Mouse (Mus musculus) embryonic facial prominence, embryonic 15.5 days (tissue): ENCODE data around the gene Psme2. TPM values are rescaled to one million over a fixed set of nuclear protein-coding genes. Genes with fewer than 3 reads are reported as not detected.

ENCODE experiments used
- ATAC-seq: fragments of 200-750 bp; cut with Nextera tagmentation; 2 replicates; pipeline ENCODE4 v1.8.0; 2017; ENCODE audit warnings: low read depth, moderate TSS enrichment; ENCODE audit not compliant: insufficient number of reproducible peaks, low FRiP score, low TSS enrichment
- H3K27ac ChIP-seq: fragments of 300-500 bp; sonication (generic); replicated peaks from 2 replicates; pipeline ENCODE4 v1.5.1; 2015; ENCODE audit warnings: mild to moderate bottlenecking, inconsistent platforms
- H3K27me3 ChIP-seq: fragments of 300-500 bp; sonication (generic); 2 replicates; pipeline ENCODE4 v1.6.1; 2015; ENCODE audit warnings: inconsistent platforms
- H3K36me3 ChIP-seq: fragments of 300-500 bp; sonication (generic); 2 replicates; pipeline ENCODE4 v1.6.1; 2015; ENCODE audit warnings: mild to moderate bottlenecking, inconsistent platforms
- H3K4me1 ChIP-seq: fragments of 300-500 bp; sonication (generic); 2 replicates; pipeline ENCODE4 v1.6.1; 2015; ENCODE audit warnings: inconsistent platforms
- H3K4me2 ChIP-seq: fragments of 300-500 bp; sonication (generic); replicated peaks from 2 replicates; pipeline ENCODE4 v1.6.1; 2015; ENCODE audit warnings: mild to moderate bottlenecking, inconsistent platforms
- H3K4me3 ChIP-seq: fragments of 300-500 bp; sonication (generic); replicated peaks from 2 replicates; pipeline ENCODE4 v1.5.1; 2015; ENCODE audit warnings: mild to moderate bottlenecking, inconsistent platforms
- H3K9ac ChIP-seq: fragments of 300-500 bp; sonication (generic); 2 replicates; pipeline ENCODE4 v1.6.1; 2015; ENCODE audit warnings: inconsistent platforms
- H3K9me3 ChIP-seq: fragments of 300-500 bp; sonication (generic); replicated peaks from 2 replicates; pipeline ENCODE4 v1.6.1; 2016; ENCODE audit warnings: inconsistent platforms
- WGBS: fragments of 180-500 bp; shearing (Covaris S2); methylation state at CpG from one replicate; pipeline ENCODE4 v1.1.7; 2015; 5-methylcytosine and 5-hydroxymethylcytosine counted together
- polyA plus RNA-seq: library from polyadenylated mRNA; unstranded; fragments of >200 nt; fragmentation: Nextera tagmentation; extraction: Ambion mirVana; gene quantifications from 2 replicates; pipeline ENCODE4 v1.2.1, GENCODE M21; 2015

Psme2 gene
- polyA plus RNA-seq, 1 experiment from 2014 or later: 238 TPM

DNA sequence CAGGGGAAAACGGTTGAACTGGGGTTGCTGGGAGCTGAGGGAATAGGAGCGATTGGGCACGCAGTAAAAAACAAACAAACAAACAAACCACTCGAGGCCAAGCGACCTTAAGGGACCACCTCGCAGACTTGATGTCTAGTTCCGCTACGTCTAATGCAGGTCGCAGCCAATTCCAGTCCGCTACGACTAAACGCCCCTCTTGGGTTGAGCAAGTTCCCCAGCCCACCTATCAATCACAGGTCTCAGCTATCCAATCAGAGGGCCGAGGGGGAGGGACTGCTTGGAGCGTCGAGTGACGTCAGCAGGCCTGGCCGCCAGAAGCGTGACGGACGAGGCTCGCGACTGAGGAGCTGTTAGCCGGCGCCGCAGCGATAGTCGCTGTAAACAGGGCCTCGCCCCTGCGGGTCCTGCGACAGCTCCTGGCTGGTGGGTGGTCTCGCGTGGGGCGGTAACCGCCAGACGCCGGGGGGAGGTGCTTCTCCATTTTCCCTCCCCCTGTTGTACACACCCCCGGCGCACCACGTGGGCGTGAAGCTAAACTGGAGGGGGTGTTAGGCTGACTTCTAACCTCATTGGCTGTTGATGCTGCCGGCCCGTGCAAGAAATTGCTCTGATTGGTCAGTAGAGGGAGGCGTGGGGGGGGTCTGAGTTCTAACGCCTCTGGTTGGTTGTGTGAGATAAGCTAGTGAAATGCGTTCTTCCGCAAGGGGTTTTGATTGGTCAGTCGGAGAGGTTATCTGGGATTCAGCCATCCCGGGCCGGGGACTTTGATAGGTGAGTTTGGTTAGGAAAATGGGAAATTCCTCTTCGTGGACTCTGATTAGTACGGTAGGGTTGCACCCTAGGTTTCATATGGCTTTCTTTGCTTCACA lies 30.5 kb downstream of the Psme2 start, which contains the start of gene A730061H03Rik:
A730061H03Rik (minus strand) TSS at position 205 of the 872 bp plus-strand sequence.
- H3K36me3 ChIP-seq: peaks cover 27% of the 10 kb centered on the region
- peaks cover 14% of the 10 kb centered on the region for H3K4me1 ChIP-seq
- peak within 1 kb of the TSS; percentile 83 for H3K4me2 ChIP-seq
- H3K4me3 ChIP-seq: peak within 1 kb of the TSS; percentile 71
- H3K9ac ChIP-seq: peak within 1 kb of the TSS; percentile 86
- no peaks in the 10 kb centered on the region for H3K27me3 ChIP-seq
- WGBS: under 1% methylated on average over 51 of the region's 51 CpGs
- peak; percentile 96 for ATAC-seq
- no peaks in the 10 kb centered on the region for H3K9me3 ChIP-seq
- H3K27ac ChIP-seq: peak within 1 kb of the TSS; percentile 98

DNA sequence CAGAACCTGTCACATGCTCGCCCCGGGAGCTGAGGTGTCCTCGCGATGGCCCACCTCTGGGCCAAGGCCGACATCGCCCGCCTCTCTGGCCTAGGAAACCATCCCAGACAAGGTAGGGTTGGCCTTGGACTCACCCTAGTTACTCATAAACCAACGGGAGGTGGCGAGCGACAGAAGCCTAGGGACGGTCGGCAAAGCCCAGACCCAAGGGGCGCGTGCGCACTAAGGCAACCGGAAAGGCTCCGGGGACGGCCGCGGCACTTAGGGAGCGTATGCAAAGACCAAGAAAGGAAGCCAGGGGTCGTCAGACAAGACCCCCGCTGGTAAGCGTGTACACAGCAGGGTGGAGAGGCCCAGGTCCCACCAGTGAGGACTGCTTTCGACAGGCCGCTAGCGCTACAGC lies 31.1 kb downstream of the Psme2 start, which contains the start of gene Dcaf11:
Dcaf11 (plus strand) TSS at position 208 of the 403 bp plus-strand sequence.
- peak within 1 kb of the TSS; percentile 86 for H3K9ac ChIP-seq
- H3K4me2 ChIP-seq: peak within 1 kb of the TSS; percentile 83
- peaks cover 14% of the 10 kb centered on the region for H3K4me1 ChIP-seq
- WGBS: under 1% methylated on average over 27 of the region's 27 CpGs
- H3K36me3 ChIP-seq: peaks cover 21% of the 10 kb centered on the region
- H3K27ac ChIP-seq: peak within 1 kb of the TSS; percentile 98
- peak; percentile 79 for ATAC-seq
- no peaks in the 10 kb centered on the region for H3K9me3 ChIP-seq
- H3K4me3 ChIP-seq: peak within 1 kb of the TSS; percentile 71
- no peaks in the 10 kb centered on the region for H3K27me3 ChIP-seq

DNA sequence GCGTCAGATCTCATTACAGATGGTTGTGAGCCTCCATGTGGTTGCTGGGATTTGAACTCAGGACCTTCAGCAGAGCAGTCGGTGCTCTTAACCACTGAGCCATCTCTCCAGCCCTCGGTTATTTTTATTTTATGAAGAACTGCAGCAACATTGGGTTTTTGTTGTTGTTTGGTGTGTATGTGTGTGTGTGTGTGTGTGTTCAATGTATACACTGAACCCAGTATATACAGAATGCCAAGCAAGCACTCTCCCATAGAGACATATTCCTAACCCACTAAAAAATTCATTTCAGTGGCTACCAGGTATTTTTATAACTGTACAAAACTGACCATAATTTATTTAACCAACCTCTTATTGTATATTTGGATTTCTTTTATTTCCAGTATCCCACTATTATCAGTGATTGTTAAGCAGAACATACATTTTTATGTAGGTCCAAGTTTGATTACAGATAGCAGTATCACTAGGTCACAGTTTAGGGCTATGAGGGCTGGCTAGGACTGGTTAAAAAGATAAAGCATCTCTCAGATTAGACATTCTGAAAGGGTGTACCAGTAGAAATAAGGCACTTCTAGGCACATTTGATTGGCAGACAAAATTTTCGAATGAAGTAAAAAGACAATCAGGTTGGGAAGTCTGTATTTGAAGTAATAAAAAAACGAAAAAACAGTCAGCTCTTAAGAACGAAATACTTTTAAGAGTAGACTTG lies 32.0 kb downstream of the Psme2 start:
- Histone ChIP-seq H3K4me3 (peak overlapping the region; percentile 71), H3K9ac (no peak overlapping the region), H3K4me2 (peak overlapping the region; percentile 83), H3K27me3 (no peaks in the 10 kb centered on the region), H3K4me1 (peaks cover 14% of the 10 kb centered on the region), H3K9me3 (no peaks in the 10 kb centered on the region), H3K36me3 (peaks cover 11% of the 10 kb centered on the region), H3K27ac (no peak overlapping the region)
- WGBS: 52% methylated on average over 6 of the region's 6 CpGs
- no peak for ATAC-seq

DNA sequence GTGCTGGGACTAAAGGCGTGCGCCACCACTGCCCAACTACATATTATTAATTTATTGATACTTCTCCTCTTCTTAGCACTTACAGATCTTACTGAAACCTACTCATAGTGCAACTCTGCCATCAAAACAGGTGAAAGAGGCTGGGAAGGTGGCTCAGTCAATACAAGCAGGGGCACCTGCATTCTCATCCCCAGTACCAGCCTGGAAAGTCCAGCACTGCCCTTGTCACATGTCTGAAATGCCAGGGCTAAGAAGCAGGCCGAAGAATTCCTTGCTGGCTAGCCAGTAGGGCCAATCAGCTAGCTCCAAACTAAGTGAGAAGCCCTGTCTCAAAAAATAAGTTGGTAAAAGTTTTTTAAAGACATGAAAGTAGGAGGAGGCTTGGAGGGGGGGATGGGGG lies 33.3 kb downstream of the Psme2 start:
- no peak overlapping the region for H3K27ac ChIP-seq
- no peaks in the 10 kb centered on the region for H3K27me3 ChIP-seq
- 94% methylated on average over 3 of the region's 3 CpGs for WGBS
- H3K9ac ChIP-seq: no peak overlapping the region
- no peak for ATAC-seq
- H3K4me2 ChIP-seq: no peak overlapping the region
- H3K4me3 ChIP-seq: no peak overlapping the region
- no peaks in the 10 kb centered on the region for H3K36me3 ChIP-seq
- H3K9me3 ChIP-seq: no peaks in the 10 kb centered on the region
- peaks cover 14% of the 10 kb centered on the region for H3K4me1 ChIP-seq

DNA sequence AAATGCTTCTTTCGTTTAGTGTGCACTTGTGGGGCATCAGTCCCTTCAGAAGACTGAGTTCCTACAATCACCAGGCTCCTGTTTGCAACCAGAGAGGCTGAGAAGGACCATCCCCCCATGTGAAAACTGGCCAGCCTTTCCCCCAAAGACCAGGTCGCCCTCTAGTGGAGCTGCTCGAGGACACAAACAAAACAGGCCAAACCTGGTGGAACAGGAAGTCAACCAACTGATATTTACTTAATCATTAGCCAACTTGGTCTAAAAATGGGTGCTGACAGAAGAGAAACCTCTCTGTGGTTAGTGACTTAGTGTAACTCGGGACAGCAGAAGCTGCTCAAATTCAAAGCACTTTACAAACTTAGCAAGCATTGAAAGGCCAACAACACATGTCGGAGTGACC lies 33.9 kb downstream of the Psme2 start:
- H3K27ac ChIP-seq: no peak overlapping the region
- peaks cover 11% of the 10 kb centered on the region for H3K4me1 ChIP-seq
- H3K9me3 ChIP-seq: no peaks in the 10 kb centered on the region
- H3K36me3 ChIP-seq: no peaks in the 10 kb centered on the region
- no peaks in the 10 kb centered on the region for H3K27me3 ChIP-seq
- H3K4me2 ChIP-seq: no peak overlapping the region
- ATAC-seq: no peak
- no peak overlapping the region for H3K4me3 ChIP-seq
- 25% methylated on average over 5 of the region's 5 CpGs for WGBS
- no peak overlapping the region for H3K9ac ChIP-seq

DNA sequence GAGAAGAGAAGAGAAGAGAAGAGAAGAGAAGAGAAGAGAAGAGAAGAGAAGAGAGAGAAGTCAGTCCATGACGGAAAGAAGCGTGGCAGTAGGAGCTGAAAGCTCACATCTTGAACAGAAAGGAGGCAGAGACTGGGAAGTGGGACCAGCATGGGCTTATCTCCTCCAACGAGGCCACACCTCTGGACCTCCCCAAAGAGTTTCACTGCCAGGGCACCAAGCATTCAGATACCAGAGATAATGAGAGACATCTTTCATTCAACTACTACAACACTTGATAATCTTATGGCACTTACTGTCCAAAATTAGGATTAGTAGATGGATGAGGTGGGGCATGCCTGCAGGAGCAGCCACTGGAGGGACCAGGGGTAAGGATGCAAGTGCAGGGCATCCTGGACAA lies 35.1 kb downstream of the Psme2 start:
- no peaks in the 10 kb centered on the region for H3K9me3 ChIP-seq
- H3K4me2 ChIP-seq: no peak overlapping the region
- no peak overlapping the region for H3K9ac ChIP-seq
- ATAC-seq: no peak
- WGBS: 84% methylated on average over 3 of the region's 3 CpGs
- no peaks in the 10 kb centered on the region for H3K4me1 ChIP-seq
- H3K4me3 ChIP-seq: no peak overlapping the region
- 0 out of 2 replicates have a peak, but pooled peaks cover under 1% of the 10 kb centered on the region for H3K36me3 ChIP-seq
- no peaks in the 10 kb centered on the region for H3K27me3 ChIP-seq
- no peak overlapping the region for H3K27ac ChIP-seq

DNA sequence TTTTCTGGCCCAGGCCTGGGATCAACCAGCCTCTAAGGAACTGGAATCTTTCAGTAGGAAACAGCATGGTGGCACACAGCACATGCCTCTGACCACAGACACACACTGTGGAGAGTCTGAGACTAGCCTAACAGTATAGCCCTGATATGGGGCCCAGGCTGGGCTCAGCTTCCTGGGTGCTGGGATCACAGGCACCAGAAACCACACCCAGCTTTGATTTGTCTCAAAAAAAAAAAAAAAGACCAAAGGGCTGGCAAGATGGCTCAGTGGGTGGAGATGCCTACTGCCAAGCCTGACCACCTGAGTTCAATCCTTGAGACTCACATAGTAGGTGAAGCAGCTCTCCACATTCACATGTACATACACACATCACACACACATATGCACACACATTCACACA lies 36.3 kb downstream of the Psme2 start:
- Histone ChIP-seq H3K9ac (no peak overlapping the region), H3K4me2 (no peak overlapping the region), H3K27me3 (no peaks in the 10 kb centered on the region), H3K27ac (no peak overlapping the region), H3K9me3 (no peaks in the 10 kb centered on the region), H3K36me3 (peaks cover 7% of the 10 kb centered on the region; the same call in 1 of the 2 replicates), H3K4me1 (no peaks in the 10 kb centered on the region), H3K4me3 (no peak overlapping the region)
- no peak for ATAC-seq

DNA sequence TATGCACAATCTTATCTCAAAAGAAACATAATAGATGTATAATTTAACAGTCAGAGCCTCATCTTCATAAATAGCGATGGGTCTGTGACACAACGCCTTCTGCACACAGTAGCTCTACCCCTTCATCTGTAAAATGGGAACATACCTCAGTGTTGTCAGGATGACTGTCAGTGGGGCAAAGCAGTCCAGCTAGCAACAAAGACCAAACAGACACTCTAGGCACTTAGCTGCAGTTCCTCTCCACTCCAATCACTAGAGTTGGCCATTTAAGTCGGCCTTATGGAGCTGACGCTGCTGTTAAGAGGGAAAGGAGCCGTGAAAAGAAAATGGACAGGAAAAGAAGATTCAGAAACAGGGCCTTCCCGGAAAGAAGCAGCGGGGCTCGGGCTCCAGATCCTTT lies 39.1 kb downstream of the Psme2 start:
- H3K4me3 ChIP-seq: no peak overlapping the region
- no peaks in the 10 kb centered on the region for H3K4me1 ChIP-seq
- no peak overlapping the region for H3K27ac ChIP-seq
- peaks cover 32% of the 10 kb centered on the region for H3K36me3 ChIP-seq
- no peak overlapping the region for H3K9ac ChIP-seq
- no peaks in the 10 kb centered on the region for H3K27me3 ChIP-seq
- no peak overlapping the region for H3K4me2 ChIP-seq
- ATAC-seq: no peak
- WGBS: 86% methylated on average over 8 of the region's 8 CpGs
- no peaks in the 10 kb centered on the region for H3K9me3 ChIP-seq

DNA sequence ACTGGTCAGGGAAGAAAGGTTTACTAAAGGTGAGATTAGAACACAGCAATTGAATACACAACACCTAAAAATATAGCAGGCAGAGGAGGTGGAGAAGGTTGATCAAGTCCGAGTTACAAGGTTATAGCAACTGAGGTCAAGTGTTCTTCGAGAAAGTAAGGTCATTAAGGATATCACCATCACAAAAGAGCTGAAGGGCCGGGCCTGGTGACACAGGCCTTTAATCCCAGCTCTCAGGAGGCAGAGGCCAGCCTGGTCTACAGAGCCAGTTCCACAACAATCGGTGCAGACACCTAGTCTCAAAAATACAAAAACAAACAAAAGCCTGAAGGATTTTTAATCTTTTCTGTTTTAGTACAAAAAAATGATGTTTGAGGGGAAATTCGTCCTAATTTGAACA lies 39.6 kb downstream of the Psme2 start:
- WGBS: 73% methylated on average over 5 of the region's 5 CpGs

DNA sequence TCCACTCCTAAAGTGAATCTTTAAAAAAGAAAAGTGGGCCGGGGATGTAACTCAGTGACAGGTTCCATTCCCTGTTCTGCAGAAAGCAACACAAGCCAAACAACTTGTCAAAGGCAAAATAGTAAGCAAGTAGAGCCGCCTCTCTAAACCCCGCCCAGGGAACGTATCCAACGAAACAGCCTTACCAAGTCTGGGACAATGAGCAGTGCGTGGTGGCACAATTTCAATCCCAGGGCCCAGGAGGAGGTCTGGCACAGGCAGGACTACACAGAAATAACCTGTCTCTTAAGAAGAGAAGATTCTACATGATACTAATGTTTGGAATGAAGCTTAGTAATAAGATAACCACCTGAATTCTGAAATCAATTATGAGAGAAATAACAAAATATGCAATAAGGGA lies 40.7 kb downstream of the Psme2 start:
- no peak for ATAC-seq
- Histone ChIP-seq H3K4me1 (no peaks in the 10 kb centered on the region), H3K4me3 (no peak overlapping the region), H3K9me3 (no peaks in the 10 kb centered on the region), H3K27ac (no peak overlapping the region), H3K4me2 (no peak overlapping the region), H3K9ac (no peak overlapping the region), H3K27me3 (no peaks in the 10 kb centered on the region), H3K36me3 (peaks cover 43% of the 10 kb centered on the region)
- 82% methylated on average over 6 of the region's 6 CpGs for WGBS

More for the DNA sequence above, 39.6 kb downstream of the Psme2 start:
- Histone ChIP-seq H3K27me3 (no peaks in the 10 kb centered on the region), H3K27ac (no peak overlapping the region), H3K9me3 (no peaks in the 10 kb centered on the region), H3K9ac (no peak overlapping the region), H3K36me3 (peaks cover 35% of the 10 kb centered on the region), H3K4me2 (no peak overlapping the region), H3K4me1 (no peaks in the 10 kb centered on the region), H3K4me3 (no peak overlapping the region)
- ATAC-seq: no peak

DNA sequence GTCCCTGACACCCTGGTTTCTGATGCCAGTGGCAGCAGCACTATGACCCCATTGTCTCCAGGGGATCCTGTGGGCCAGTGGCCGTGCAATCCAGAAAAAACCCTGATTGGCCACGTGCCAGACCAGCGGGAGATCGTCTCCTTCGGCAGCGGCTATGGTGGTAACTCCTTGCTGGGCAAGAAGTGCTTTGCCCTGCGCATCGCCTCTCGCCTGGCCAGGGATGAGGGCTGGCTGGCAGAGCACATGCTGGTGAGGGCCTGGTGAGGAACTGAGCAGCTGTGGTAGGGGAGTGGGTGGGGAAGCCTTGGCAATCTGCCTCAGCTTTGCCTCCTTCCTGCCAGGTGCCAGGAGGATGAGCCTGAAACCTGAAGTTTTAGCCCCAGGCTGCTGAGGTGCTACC lies 46.6 kb downstream of the Psme2 start:
- WGBS: 76% methylated on average over 9 of the region's 9 CpGs
- Histone ChIP-seq H3K4me1 (peaks cover 22% of the 10 kb centered on the region), H3K27ac (no peak overlapping the region), H3K4me3 (no peak overlapping the region), H3K36me3 (peaks cover 54% of the 10 kb centered on the region), H3K9me3 (no peaks in the 10 kb centered on the region), H3K27me3 (no peaks in the 10 kb centered on the region), H3K4me2 (no peak overlapping the region), H3K9ac (no peak overlapping the region)
- no peak for ATAC-seq
